Mouse (Mus musculus) ES-Bruce4 (cell line): ENCODE data around the gene Peli1. TPM values are rescaled to one million over a fixed set of nuclear protein-coding genes. Genes with fewer than 3 reads are reported as not detected.

Source experiments
- H3K27ac ChIP-seq: 2 replicates; pipeline ENCODE4 v1.5.1; 2012; ENCODE audit warnings: low read length, inconsistent platforms; ENCODE audit not compliant: insufficient read depth
- H3K27me3 ChIP-seq: 2 replicates; pipeline ENCODE4 v1.6.1; 2012; ENCODE audit warnings: mild to moderate bottlenecking, low read length, inconsistent platforms; ENCODE audit not compliant: control insufficient read depth, poor library complexity, insufficient read depth, severe bottlenecking
- H3K36me3 ChIP-seq: 2 replicates; pipeline ENCODE4 v1.6.1; 2012; ENCODE audit warnings: inconsistent platforms, mild to moderate bottlenecking, low read length, moderate library complexity; ENCODE audit not compliant: control insufficient read depth, poor library complexity, insufficient read depth, severe bottlenecking
- H3K4me1 ChIP-seq: one replicate; pipeline ENCODE4 v1.8.1; 2011; ENCODE audit warnings: low read length; ENCODE audit not compliant: control insufficient read depth, insufficient read depth
- H3K4me3 ChIP-seq: 2 replicates; pipeline ENCODE4 v1.5.1; 2011; ENCODE audit warnings: low read depth, mild to moderate bottlenecking, low read length
- H3K9ac ChIP-seq: 2 replicates; pipeline ENCODE4 v1.6.1; 2012; ENCODE audit warnings: low read depth, mild to moderate bottlenecking, inconsistent platforms; ENCODE audit not compliant: poor library complexity, severe bottlenecking
- H3K9me3 ChIP-seq: replicated peaks from 2 replicates; pipeline ENCODE4 v1.6.1; 2012; ENCODE audit warnings: mild to moderate bottlenecking, low read length, inconsistent platforms; ENCODE audit not compliant: control insufficient read depth, poor library complexity, insufficient read depth, severe bottlenecking
- CTCF ChIP-seq: IDR thresholded peaks from one replicate; pipeline ENCODE4 v1.8.1; 2011; ENCODE audit warnings: low read depth, low read length
- EP300 ChIP-seq: IDR thresholded peaks from 2 replicates; pipeline ENCODE4 v1.6.1; 2011; ENCODE audit warnings: low read depth, low read length; ENCODE audit not compliant: insufficient read depth
- POLR2A ChIP-seq: IDR thresholded peaks from one replicate; pipeline ENCODE4 v1.8.1; 2011; ENCODE audit warnings: low read length; ENCODE audit not compliant: insufficient read depth
- polyA plus RNA-seq: library from polyadenylated mRNA; stranded (reverse); fragments of >200 nt; gene quantifications from 2 replicates; pipeline ENCODE4 v1.2.4, GENCODE M21; 2011; ENCODE audit warnings: low read depth; ENCODE audit not compliant: missing spikeins, insufficient read depth, insufficient read length

The Peli1 gene
- polyA plus RNA-seq, 1 experiment = 41.0 TPM

DNA sequence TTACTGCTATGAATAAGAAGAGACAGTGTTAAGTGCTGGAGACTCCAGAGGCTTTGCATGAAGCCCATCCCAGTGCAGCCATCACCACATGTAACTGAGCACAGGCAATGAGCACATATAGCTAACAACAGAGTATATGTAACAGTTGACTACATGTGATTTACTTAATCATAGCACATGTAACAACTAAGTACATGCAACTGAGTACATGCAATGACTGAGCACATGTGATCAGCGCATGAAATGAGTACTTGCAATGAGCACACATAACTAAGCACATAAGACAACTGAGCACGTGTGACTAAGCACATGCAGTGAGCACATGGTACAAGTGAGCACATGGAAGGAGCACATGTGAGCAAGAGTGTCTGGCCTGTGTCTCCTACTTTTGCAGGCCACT is 29.0 kb upstream of the Peli1 start:
- TF ChIP-seq EP300 = no peak
- no peak for TF ChIP-seq POLR2A
- TF ChIP-seq CTCF = no peak
- no peak overlapping the region for H3K27ac ChIP-seq
- no peak overlapping the region for H3K9ac ChIP-seq
- H3K4me3 ChIP-seq = no peak overlapping the region
- no peaks in the 10 kb centered on the region for H3K4me1 ChIP-seq
- no peaks in the 10 kb centered on the region for H3K9me3 ChIP-seq
- no peaks in the 10 kb centered on the region; the same call in 1 of the 2 replicates for H3K27me3 ChIP-seq
- no peaks in the 10 kb centered on the region for H3K36me3 ChIP-seq

- Histone ChIP-seq H3K27ac (no peak overlapping the region), H3K27me3 (no peaks in the 10 kb centered on the region; the same call in 1 of the 2 replicates), H3K4me1 (no peaks in the 10 kb centered on the region), H3K4me3 (no peak overlapping the region), H3K9me3 (no peaks in the 10 kb centered on the region), H3K36me3 (no peaks in the 10 kb centered on the region), H3K9ac (no peak overlapping the region)
- TF ChIP-seq EP300 = no peak
- no peak for TF ChIP-seq CTCF
- no peak for TF ChIP-seq POLR2A
These were observed 27.8 kb upstream of the Peli1 start for GRCm38 (mm10) chr11:21063271-21063670.

DNA sequence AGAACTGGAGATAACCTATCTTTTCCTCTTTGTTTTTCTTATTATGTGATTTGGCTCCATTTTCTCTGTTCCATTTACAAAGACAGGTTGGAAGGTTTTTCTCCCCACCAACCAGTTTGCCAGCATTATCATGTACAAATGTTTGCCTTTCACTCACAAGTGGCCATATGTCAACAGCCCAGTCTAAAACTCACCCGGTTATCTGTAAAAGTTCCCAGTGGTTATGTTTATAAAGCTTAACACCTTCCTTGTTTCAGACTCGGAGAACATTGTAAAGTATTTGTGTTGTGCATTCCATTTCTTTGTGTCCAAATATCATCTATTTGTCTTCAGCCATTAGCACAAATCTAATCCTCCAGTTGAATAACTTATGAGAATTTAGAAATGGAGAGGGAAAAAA is 11.7 kb upstream of the Peli1 start:
- Histone ChIP-seq H3K4me3 (no peak overlapping the region), H3K27me3 (no peaks in the 10 kb centered on the region), H3K36me3 (no peaks in the 10 kb centered on the region), H3K27ac (no peak overlapping the region), H3K4me1 (no peaks in the 10 kb centered on the region), H3K9ac (no peak overlapping the region), H3K9me3 (no peaks in the 10 kb centered on the region)
- no peak for TF ChIP-seq POLR2A
- TF ChIP-seq EP300 = no peak

- Histone ChIP-seq H3K36me3 (no peaks in the 10 kb centered on the region), H3K27me3 (no peaks in the 10 kb centered on the region), H3K4me3 (no peak overlapping the region), H3K27ac (no peak overlapping the region), H3K4me1 (no peaks in the 10 kb centered on the region), H3K9ac (no peak overlapping the region), H3K9me3 (no peaks in the 10 kb centered on the region)
- TF ChIP-seq POLR2A (no peak), CTCF (no peak), EP300 (no peak)
These were observed 11.2 kb upstream of the Peli1 start for GRCm38 (mm10) chr11:21079851-21080362.

DNA sequence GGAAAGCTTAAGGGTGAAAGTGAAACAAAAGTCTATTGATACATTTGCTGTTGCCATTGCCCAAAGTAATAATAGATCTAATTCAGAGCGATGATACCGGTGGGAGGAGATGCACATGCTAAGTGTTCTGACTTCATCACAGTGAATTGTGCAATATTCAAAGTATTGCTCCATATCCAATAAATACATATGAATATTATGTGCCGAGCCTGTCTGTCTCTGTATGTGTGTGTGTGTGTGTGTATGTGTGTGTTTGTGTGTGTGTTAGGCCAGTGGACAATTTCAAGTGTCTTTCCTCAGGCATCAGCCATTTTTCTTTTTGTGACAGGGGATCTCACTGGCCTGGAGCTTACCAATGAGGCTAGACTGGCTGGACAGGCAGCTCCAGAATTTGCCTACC is 9.9 kb upstream of the Peli1 start:
- TF ChIP-seq CTCF = no peak
- TF ChIP-seq EP300 = no peak
- TF ChIP-seq POLR2A = no peak
- no peaks in the 10 kb centered on the region for H3K9me3 ChIP-seq
- no peak overlapping the region for H3K27ac ChIP-seq
- H3K36me3 ChIP-seq = no peaks in the 10 kb centered on the region
- H3K4me1 ChIP-seq = no peaks in the 10 kb centered on the region
- no peak overlapping the region for H3K9ac ChIP-seq
- no peak overlapping the region for H3K4me3 ChIP-seq
- H3K27me3 ChIP-seq = no peaks in the 10 kb centered on the region

DNA sequence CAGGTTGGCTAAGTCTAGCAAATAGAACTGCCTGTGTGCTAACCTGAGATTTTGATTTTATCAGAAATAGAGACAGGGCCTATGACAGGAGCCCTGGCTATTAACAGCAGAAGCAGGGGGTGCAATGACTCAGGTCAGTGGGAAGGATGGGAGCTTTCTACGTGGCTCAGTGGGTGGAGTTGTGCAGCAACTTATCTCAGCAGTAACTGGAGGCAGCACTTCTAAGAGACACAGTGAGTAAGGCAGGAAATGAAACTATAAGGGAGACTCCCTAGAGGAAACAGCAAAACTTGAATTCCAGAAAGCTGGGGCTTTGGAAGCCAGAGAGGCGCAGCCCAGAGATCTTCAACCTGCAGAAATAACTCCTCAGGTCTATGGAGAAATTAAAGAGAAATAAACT is 8.4 kb upstream of the Peli1 start:
- TF ChIP-seq EP300 = no peak
- no peak for TF ChIP-seq CTCF
- TF ChIP-seq POLR2A = no peak
- H3K36me3 ChIP-seq = no peaks in the 10 kb centered on the region
- no peaks in the 10 kb centered on the region for H3K27me3 ChIP-seq
- H3K9ac ChIP-seq = no peak overlapping the region
- H3K9me3 ChIP-seq = no peaks in the 10 kb centered on the region
- no peak overlapping the region for H3K4me3 ChIP-seq
- no peaks in the 10 kb centered on the region for H3K4me1 ChIP-seq
- H3K27ac ChIP-seq = no peak overlapping the region
